Mouse (Mus musculus): ENCODE measurements around the gene Mpp2. TPM values are rescaled to one million over a fixed set of nuclear protein-coding genes. Genes with fewer than 3 reads are reported as not detected.

The Mpp2 gene
- polyA plus RNA-seq, 1 experiment from 2014 or later = 15.5 TPM

- DNase-seq (ENCODE audit: low spot score) = no peak
- Histone ChIP-seq H3K27ac (replicated peaks) (0 out of 2 replicates have a peak overlapping the region, but pooled peaks have one; percentile 83), H3K27me3 (ENCODE audit: low read depth, poor library complexity, severe bottlenecking) (peaks cover 44% of the 10 kb centered on the region), H3K36me3 (no peaks in the 10 kb centered on the region), H3K4me1 (peaks cover 27% of the 10 kb centered on the region), H3K9me3 (replicated peaks) (no peaks in the 10 kb centered on the region), H3K4me3 (no peak overlapping the region)
- 76% methylated on average over 3 of the region's 3 CpGs for WGBS
Measured at GRCm38 (mm10) chr11:102095676-102096075, 7.4 kb upstream of the Mpp2 start.

- Histone ChIP-seq H3K27ac (replicated peaks) (peak overlapping the region; percentile 96), H3K27me3 (ENCODE audit: low read depth, poor library complexity, severe bottlenecking) (0 out of 2 replicates have a peak, but pooled peaks cover 4% of the 10 kb centered on the region), H3K9me3 (replicated peaks) (no peaks in the 10 kb centered on the region), H3K36me3 (peaks cover 9% of the 10 kb centered on the region), H3K4me1 (peaks cover 57% of the 10 kb centered on the region), H3K4me3 (peak overlapping the region; percentile 69)
- DNase-seq (ENCODE audit: low spot score) = peak; percentile 84
- WGBS = under 1% methylated on average over 20 of the region's 20 CpGs
Measured at GRCm38 (mm10) chr11:102089088-102089808, 933 bp upstream of the Mpp2 start.

GRCm38 (mm10) chr11:102087081-102087751 is 1.1 kb downstream of the Mpp2 start:
- under 1% methylated on average over 39 of the region's 39 CpGs for WGBS
- Histone ChIP-seq H3K4me3 (peak overlapping the region; percentile 69), H3K9me3 (replicated peaks) (no peaks in the 10 kb centered on the region), H3K27me3 (ENCODE audit: low read depth, poor library complexity, severe bottlenecking) (0 out of 2 replicates have a peak, but pooled peaks cover 4% of the 10 kb centered on the region), H3K36me3 (peaks cover 16% of the 10 kb centered on the region), H3K27ac (replicated peaks) (peak overlapping the region; percentile 96), H3K4me1 (peaks cover 74% of the 10 kb centered on the region)
- peak; percentile 93 for DNase-seq (ENCODE audit: low spot score)

- peaks cover 16% of the 10 kb centered on the region for H3K36me3 ChIP-seq
- peak overlapping the region; percentile 96 for H3K27ac ChIP-seq (replicated peaks)
- WGBS = 3% methylated on average over 3 of the region's 3 CpGs
- H3K4me1 ChIP-seq = peaks cover 83% of the 10 kb centered on the region
- H3K9me3 ChIP-seq (replicated peaks) = no peaks in the 10 kb centered on the region
- DNase-seq (ENCODE audit: low spot score) = peak; percentile 47
- peak overlapping the region; percentile 69 for H3K4me3 ChIP-seq
- peaks cover 7% of the 10 kb centered on the region; the same call in 1 of the 2 replicates for H3K27me3 ChIP-seq (ENCODE audit: low read depth, poor library complexity, severe bottlenecking)
Measured at GRCm38 (mm10) chr11:102086331-102086730, 2.0 kb downstream of the Mpp2 start.

GRCm38 (mm10) chr11:102084159-102084558 is 4.2 kb downstream of the Mpp2 start:
- 0 out of 2 replicates have a peak overlapping the region, but pooled peaks have one; percentile 39 for H3K27ac ChIP-seq (replicated peaks)
- no peak overlapping the region for H3K4me3 ChIP-seq
- DNase-seq (ENCODE audit: low spot score) = no peak
- peaks cover 29% of the 10 kb centered on the region for H3K36me3 ChIP-seq
- peaks cover 14% of the 10 kb centered on the region; the same call in 1 of the 2 replicates for H3K27me3 ChIP-seq (ENCODE audit: low read depth, poor library complexity, severe bottlenecking)
- H3K9me3 ChIP-seq (replicated peaks) = no peaks in the 10 kb centered on the region
- H3K4me1 ChIP-seq = peaks cover 77% of the 10 kb centered on the region
- WGBS = 13% methylated on average over 7 of the region's 7 CpGs

- H3K27me3 ChIP-seq (ENCODE audit: low read depth, poor library complexity, severe bottlenecking) = peaks cover 14% of the 10 kb centered on the region; the same call in 1 of the 2 replicates
- no peak overlapping the region for H3K27ac ChIP-seq (replicated peaks)
- no peaks in the 10 kb centered on the region for H3K9me3 ChIP-seq (replicated peaks)
- peaks cover 34% of the 10 kb centered on the region for H3K36me3 ChIP-seq
- no peak for DNase-seq (ENCODE audit: low spot score)
- no peak overlapping the region; the same call in 1 of the 2 replicates for H3K4me3 ChIP-seq
- 67% methylated on average over 4 of the region's 4 CpGs for whole genome bisulfite sequencing
- H3K4me1 ChIP-seq = peaks cover 68% of the 10 kb centered on the region
Measured at GRCm38 (mm10) chr11:102083193-102083592, 5.1 kb downstream of the Mpp2 start.

- Histone ChIP-seq H3K27me3 (ENCODE audit: low read depth, poor library complexity, severe bottlenecking) (peaks cover 14% of the 10 kb centered on the region; the same call in 1 of the 2 replicates), H3K27ac (replicated peaks) (peak overlapping the region; percentile 71), H3K4me3 (peak overlapping the region; percentile 55), H3K9me3 (replicated peaks) (no peaks in the 10 kb centered on the region), H3K4me1 (peaks cover 59% of the 10 kb centered on the region), H3K36me3 (peaks cover 42% of the 10 kb centered on the region)
- peak; percentile 86 for DNase-seq (ENCODE audit: low spot score)
- WGBS = 2% methylated on average over 18 of the region's 18 CpGs
Measured at GRCm38 (mm10) chr11:102082322-102082721, 6.0 kb downstream of the Mpp2 start.

GRCm38 (mm10) chr11:102073722-102074121 is 14.6 kb downstream of the Mpp2 start:
- Histone ChIP-seq H3K27ac (replicated peaks) (no peak overlapping the region), H3K36me3 (peaks cover 40% of the 10 kb centered on the region), H3K4me3 (no peak overlapping the region), H3K9me3 (replicated peaks) (no peaks in the 10 kb centered on the region), H3K27me3 (ENCODE audit: low read depth, poor library complexity, severe bottlenecking) (peaks cover 10% of the 10 kb centered on the region; the same call in 1 of the 2 replicates), H3K4me1 (peaks cover 20% of the 10 kb centered on the region)
- whole genome bisulfite sequencing = 68% methylated on average over 14 of the region's 14 CpGs
- DNase-seq (ENCODE audit: low spot score) = no peak

GRCm38 (mm10) chr11:102072729-102073128 is 15.6 kb downstream of the Mpp2 start:
- no peaks in the 10 kb centered on the region for H3K9me3 ChIP-seq (replicated peaks)
- H3K27ac ChIP-seq (replicated peaks) = no peak overlapping the region
- no peak for DNase-seq (ENCODE audit: low spot score)
- WGBS = 89% methylated on average over 5 of the region's 5 CpGs
- peaks cover 10% of the 10 kb centered on the region; the same call in 1 of the 2 replicates for H3K27me3 ChIP-seq (ENCODE audit: low read depth, poor library complexity, severe bottlenecking)
- H3K4me3 ChIP-seq = no peak overlapping the region
- peaks cover 33% of the 10 kb centered on the region for H3K36me3 ChIP-seq
- H3K4me1 ChIP-seq = peaks cover 20% of the 10 kb centered on the region

- WGBS = under 1% methylated on average over 13 of the region's 13 CpGs
- Histone ChIP-seq H3K4me3 (peak overlapping the region; percentile 27), H3K36me3 (peaks cover 13% of the 10 kb centered on the region), H3K4me1 (peaks cover 20% of the 10 kb centered on the region), H3K27ac (replicated peaks) (no peak overlapping the region), H3K9me3 (replicated peaks) (no peaks in the 10 kb centered on the region), H3K27me3 (ENCODE audit: low read depth, poor library complexity, severe bottlenecking) (peaks cover 10% of the 10 kb centered on the region; the same call in 1 of the 2 replicates)
- DNase-seq (ENCODE audit: low spot score) = no peak
Measured at GRCm38 (mm10) chr11:102070426-102070825, 17.9 kb downstream of the Mpp2 start.

- DNase-seq (ENCODE audit: low spot score) = no peak
- peaks cover 10% of the 10 kb centered on the region; the same call in 1 of the 2 replicates for H3K27me3 ChIP-seq (ENCODE audit: low read depth, poor library complexity, severe bottlenecking)
- no peak overlapping the region for H3K4me3 ChIP-seq
- WGBS = 60% methylated on average over 11 of the region's 11 CpGs
- H3K9me3 ChIP-seq (replicated peaks) = no peaks in the 10 kb centered on the region
- H3K36me3 ChIP-seq = peaks cover 8% of the 10 kb centered on the region
- no peak overlapping the region for H3K27ac ChIP-seq (replicated peaks)
- peaks cover 20% of the 10 kb centered on the region for H3K4me1 ChIP-seq
Measured at GRCm38 (mm10) chr11:102069633-102070032, 18.7 kb downstream of the Mpp2 start.

- no peak overlapping the region for H3K27ac ChIP-seq (replicated peaks)
- no peaks in the 10 kb centered on the region for H3K9me3 ChIP-seq (replicated peaks)
- DNase-seq (ENCODE audit: low spot score) = no peak
- 37% methylated on average over 2 of the region's 2 CpGs for WGBS
- H3K4me3 ChIP-seq = no peak overlapping the region
- H3K4me1 ChIP-seq = peaks cover 17% of the 10 kb centered on the region
- H3K36me3 ChIP-seq = peaks cover 7% of the 10 kb centered on the region
- H3K27me3 ChIP-seq (ENCODE audit: low read depth, poor library complexity, severe bottlenecking) = peaks cover 10% of the 10 kb centered on the region; the same call in 1 of the 2 replicates
Measured at GRCm38 (mm10) chr11:102068969-102069368, 19.3 kb downstream of the Mpp2 start.
